Mouse (Mus musculus): ENCODE measurements at regions not wholly inside any gene's neighbourhood (a gene's known extent, or its start where the extent isn't known, plus 50 kb on each side); places are given as distances from the start of the nearest gene placed in this dataset.

- Histone ChIP-seq H3K4me3 (ENCODE audit: insufficient read depth, low read length) (no peak overlapping the region), H3K4me1 (ENCODE audit: control insufficient read depth, insufficient read depth, low read length) (peaks cover 26% of the 10 kb centered on the region), H3K27ac (ENCODE audit: insufficient read depth, low read length) (peak overlapping the region; percentile 99)
- 0 out of 2 replicates have a peak, but pooled peaks have one; percentile 6 for TF ChIP-seq POLR2A (IDR thresholded peaks at IDR 0.05; ENCODE audit: low read depth, low read length)
- TF ChIP-seq CTCF (IDR thresholded peaks at IDR 0.05; ENCODE audit: borderline replicate concordance, insufficient read depth, low read length): no peak
These were observed 317.8 kb downstream of the Sorl1 start for GRCm38 (mm10) chr9:41806289-41806621.

DNA sequence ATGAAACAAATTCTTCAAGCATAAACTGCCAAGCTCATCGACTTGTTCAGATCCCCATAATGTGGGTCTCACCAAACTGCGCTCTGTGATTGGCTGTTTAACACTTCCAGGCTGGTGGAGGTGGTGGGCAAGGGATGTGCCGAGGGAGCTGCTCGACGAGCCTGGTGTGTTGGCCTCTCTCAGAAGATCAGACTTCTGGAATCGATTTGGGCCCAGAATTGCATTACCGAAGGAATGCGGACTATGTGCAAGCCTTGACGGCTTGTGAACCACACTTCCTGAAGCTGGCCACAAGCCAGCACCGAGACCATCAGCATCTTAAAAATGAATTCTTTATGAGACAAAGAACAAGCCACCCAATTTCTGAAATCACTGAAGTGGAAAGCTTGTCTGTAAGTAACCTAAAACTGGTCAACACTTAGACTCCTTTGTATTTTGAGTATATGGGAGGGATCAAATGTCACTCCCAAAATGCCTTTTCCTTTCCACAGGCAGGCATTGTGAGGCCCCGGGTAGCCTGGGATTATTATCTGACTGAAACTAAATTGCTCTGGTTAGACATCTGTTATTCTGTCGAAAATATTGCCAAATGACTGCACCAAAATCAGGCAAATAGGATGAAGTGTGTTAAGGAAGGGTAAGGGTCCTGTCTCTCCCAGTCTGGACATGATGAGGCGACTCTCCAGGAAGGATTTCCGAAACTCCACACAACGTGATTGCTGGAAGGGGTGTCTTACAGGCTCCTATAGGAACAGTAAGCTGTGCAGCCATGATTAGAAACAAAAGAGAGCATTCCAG is 318.4 kb downstream of the Sorl1 start:
- no peak overlapping the region for H3K4me3 ChIP-seq (ENCODE audit: insufficient read depth, low read length)
- 0 out of 2 replicates have a peak, but pooled peaks have one; percentile 20 for TF ChIP-seq POLR2A (IDR thresholded peaks at IDR 0.05; ENCODE audit: low read depth, low read length)
- no peak for TF ChIP-seq CTCF (IDR thresholded peaks at IDR 0.05; ENCODE audit: borderline replicate concordance, insufficient read depth, low read length)
- peak overlapping the region; percentile 99 for H3K27ac ChIP-seq (ENCODE audit: insufficient read depth, low read length)
- peaks cover 26% of the 10 kb centered on the region for H3K4me1 ChIP-seq (ENCODE audit: control insufficient read depth, insufficient read depth, low read length)

- Histone ChIP-seq H3K4me1 (ENCODE audit: control insufficient read depth, insufficient read depth, low read length) (peaks cover 25% of the 10 kb centered on the region), H3K4me3 (ENCODE audit: insufficient read depth, low read length) (no peak overlapping the region), H3K27ac (ENCODE audit: insufficient read depth, low read length) (peak overlapping the region; percentile 99)
- no peak; the same call in 1 of the 2 replicates for TF ChIP-seq POLR2A (IDR thresholded peaks at IDR 0.05; ENCODE audit: low read depth, low read length)
- no peak for TF ChIP-seq CTCF (IDR thresholded peaks at IDR 0.05; ENCODE audit: borderline replicate concordance, insufficient read depth, low read length)
These were observed 319.3 kb downstream of the Sorl1 start for GRCm38 (mm10) chr9:41804711-41805331.

- Histone ChIP-seq H3K4me1 (ENCODE audit: control insufficient read depth, insufficient read depth, low read length) (peaks cover 19% of the 10 kb centered on the region), H3K4me3 (ENCODE audit: insufficient read depth, low read length) (no peak overlapping the region), H3K27ac (ENCODE audit: insufficient read depth, low read length) (peak overlapping the region; percentile 99)
- TF ChIP-seq POLR2A (IDR thresholded peaks at IDR 0.05; ENCODE audit: low read depth, low read length) (0 out of 2 replicates have a peak, but pooled peaks have one; percentile 9), CTCF (IDR thresholded peaks at IDR 0.05; ENCODE audit: borderline replicate concordance, insufficient read depth, low read length) (no peak)
These were observed 320.2 kb downstream of the Sorl1 start for GRCm38 (mm10) chr9:41803680-41804460.

GRCm38 (mm10) chr9:41801376-41801775 is 322.7 kb downstream of the Sorl1 start:
- TF ChIP-seq CTCF (IDR thresholded peaks at IDR 0.05; ENCODE audit: borderline replicate concordance, insufficient read depth, low read length): no peak
- no peak for TF ChIP-seq POLR2A (IDR thresholded peaks at IDR 0.05; ENCODE audit: low read depth, low read length)

DNA sequence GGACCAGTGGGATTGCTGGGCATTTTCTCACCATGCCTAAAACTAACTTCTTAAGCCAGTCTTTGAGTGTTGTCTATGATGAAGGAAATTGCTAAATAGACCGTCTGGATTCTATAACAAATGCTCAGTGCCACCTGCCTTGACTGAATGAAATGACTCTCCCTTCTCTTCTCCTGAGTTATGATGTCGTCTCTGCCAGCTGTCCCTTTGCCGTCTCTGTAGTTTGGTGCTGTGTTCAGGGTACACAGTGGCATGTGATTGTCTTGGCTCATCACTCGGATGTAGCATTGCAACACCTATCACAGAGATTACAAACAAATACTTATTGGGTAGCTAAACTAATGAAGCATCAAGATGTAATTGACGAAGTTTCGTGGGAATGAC is 331.3 kb downstream of the Sorl1 start:
- no peak for TF ChIP-seq CTCF (IDR thresholded peaks at IDR 0.05; ENCODE audit: borderline replicate concordance, insufficient read depth, low read length)
- H3K27ac ChIP-seq (ENCODE audit: insufficient read depth, low read length): no peak overlapping the region
- no peaks in the 10 kb centered on the region for H3K4me1 ChIP-seq (ENCODE audit: control insufficient read depth, insufficient read depth, low read length)
- no peak overlapping the region for H3K4me3 ChIP-seq (ENCODE audit: insufficient read depth, low read length)

More at GRCm38 (mm10) chr9:41801376-41801775, 322.7 kb downstream of the Sorl1 start:
- Histone ChIP-seq H3K4me1 (ENCODE audit: control insufficient read depth, insufficient read depth, low read length) (peaks cover 16% of the 10 kb centered on the region), H3K4me3 (ENCODE audit: insufficient read depth, low read length) (no peak overlapping the region), H3K27ac (ENCODE audit: insufficient read depth, low read length) (peak overlapping the region; percentile 75)

- no peaks in the 10 kb centered on the region for H3K4me1 ChIP-seq (ENCODE audit: control insufficient read depth, insufficient read depth, low read length)
- H3K4me3 ChIP-seq (ENCODE audit: insufficient read depth, low read length): no peak overlapping the region
- TF ChIP-seq CTCF (IDR thresholded peaks at IDR 0.05; ENCODE audit: borderline replicate concordance, insufficient read depth, low read length): no peak
- TF ChIP-seq POLR2A (IDR thresholded peaks at IDR 0.05; ENCODE audit: low read depth, low read length): no peak
- no peak overlapping the region for H3K27ac ChIP-seq (ENCODE audit: insufficient read depth, low read length)
These were observed 331.8 kb downstream of the Sorl1 start for GRCm38 (mm10) chr9:41792173-41792829.

- Histone ChIP-seq H3K4me1 (ENCODE audit: control insufficient read depth, insufficient read depth, low read length) (no peaks in the 10 kb centered on the region), H3K27ac (ENCODE audit: insufficient read depth, low read length) (no peak overlapping the region)
- TF ChIP-seq CTCF (IDR thresholded peaks at IDR 0.05; ENCODE audit: borderline replicate concordance, insufficient read depth, low read length) (no peak), POLR2A (IDR thresholded peaks at IDR 0.05; ENCODE audit: low read depth, low read length) (no peak)
These were observed 332.5 kb downstream of the Sorl1 start for GRCm38 (mm10) chr9:41791501-41792172.

DNA sequence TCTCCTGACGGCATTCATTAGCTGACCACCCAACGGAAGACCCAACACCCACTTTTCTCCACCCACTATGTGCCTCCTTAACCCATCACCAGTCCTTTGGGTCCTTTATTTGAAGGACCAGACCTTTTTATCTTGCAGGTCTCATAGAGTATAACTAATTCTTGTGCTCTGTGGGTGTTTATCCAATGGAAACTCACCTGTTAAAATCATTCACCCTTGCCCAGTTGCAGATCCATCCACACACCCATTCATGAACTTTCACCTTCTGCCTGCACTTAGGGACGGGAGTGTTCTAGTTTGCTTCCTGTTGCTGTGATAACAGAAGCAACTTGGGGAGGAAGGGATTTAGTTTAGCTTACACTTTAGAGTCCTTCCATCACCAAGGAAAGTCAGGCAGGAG is 339.0 kb downstream of the Sorl1 start:
- Histone ChIP-seq H3K4me1 (ENCODE audit: control insufficient read depth, insufficient read depth, low read length) (no peaks in the 10 kb centered on the region), H3K27ac (ENCODE audit: insufficient read depth, low read length) (no peak overlapping the region), H3K4me3 (ENCODE audit: insufficient read depth, low read length) (no peak overlapping the region)
- TF ChIP-seq POLR2A (IDR thresholded peaks at IDR 0.05; ENCODE audit: low read depth, low read length): no peak
- no peak for TF ChIP-seq CTCF (IDR thresholded peaks at IDR 0.05; ENCODE audit: borderline replicate concordance, insufficient read depth, low read length)

More at GRCm38 (mm10) chr9:41791501-41792172, 332.5 kb downstream of the Sorl1 start:
- H3K4me3 ChIP-seq (ENCODE audit: insufficient read depth, low read length): no peak overlapping the region
